ENCODE assay signal across 15 mouse cellular contexts in the genomic region with DNA sequence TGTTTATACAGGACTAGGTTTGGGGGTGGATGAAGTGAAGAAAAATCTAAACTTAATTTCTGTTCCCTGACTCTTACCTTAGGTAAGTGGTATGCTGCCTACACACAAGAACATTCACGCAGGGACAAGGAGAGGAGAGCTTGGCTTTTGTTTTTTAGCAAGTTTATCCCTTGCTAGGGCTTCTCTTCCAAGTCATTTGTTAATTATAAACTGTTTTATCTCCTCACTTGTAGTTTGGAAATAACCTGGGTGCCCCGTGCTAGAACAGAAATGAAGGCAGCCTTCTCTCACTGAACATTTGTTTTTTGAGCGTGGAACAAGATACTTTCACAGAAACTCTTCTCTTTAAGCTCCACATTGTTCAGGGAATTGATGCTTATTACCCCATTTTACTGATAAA. TPM values are rescaled to one million over a fixed set of nuclear protein-coding genes. Genes with fewer than 3 reads are reported as not detected.
"Had no signal": no experiment of that assay in that cellular context is flagged by ENCODE, and none has a peak within 500 bp of the region (broad histone marks: within the 10 kb centered on the region; RNA-seq: fewer than 3 reads in every experiment).

No protein-coding gene starts in this region.

- DNase-seq: liver; liver, embryonic 13.5 days; liver, postnatal 0 days; lung, postnatal 14 days; thymus, postnatal 36 days had no signal

- H3K27ac ChIP-seq: layer of hippocampus, adult 2 months; limb, embryonic 12.5 days; liver, embryonic 13.5 days; lung, embryonic 15.5 days; macrophage; midbrain, embryonic 15.5 days; neural tube, embryonic 12.5 days had no signal

- H3K36me3 ChIP-seq: limb, embryonic 12.5 days; liver, embryonic 13.5 days; lung, embryonic 15.5 days; midbrain, embryonic 15.5 days; neural tube, embryonic 12.5 days had no signal

- H3K4me2 ChIP-seq: limb, embryonic 12.5 days; liver, embryonic 13.5 days; lung, embryonic 15.5 days; midbrain, embryonic 11.5 days; midbrain, embryonic 15.5 days; neural tube, embryonic 12.5 days had no signal

- H3K9me3 ChIP-seq: limb, embryonic 12.5 days; liver, embryonic 13.5 days; lung, embryonic 15.5 days; megakaryocyte, embryonic 14.5 days; midbrain, embryonic 15.5 days; neural tube, embryonic 12.5 days had no signal

- ATAC-seq: inflammation-experienced regulatory T-cells, adult 6 months; liver, postnatal 0 days; midbrain, embryonic 15.5 days had no signal

- H3K27me3 ChIP-seq: limb, embryonic 12.5 days; liver, embryonic 13.5 days; lung, embryonic 15.5 days; megakaryocyte, embryonic 14.5 days; midbrain, embryonic 15.5 days; neural tube, embryonic 12.5 days had no signal

- H3K4me3 ChIP-seq: layer of hippocampus, adult 2 months; limb, embryonic 12.5 days; liver, embryonic 13.5 days; lung, embryonic 15.5 days; megakaryocyte, embryonic 14.5 days; midbrain, embryonic 15.5 days; neural tube, embryonic 12.5 days had no signal

- H3K9ac ChIP-seq: limb, embryonic 12.5 days; liver, embryonic 13.5 days; liver, postnatal 0 days; lung, embryonic 15.5 days; midbrain, embryonic 15.5 days; neural tube, embryonic 12.5 days had no signal

- H3K4me1 ChIP-seq: limb, embryonic 12.5 days; liver, embryonic 13.5 days; lung, embryonic 15.5 days; megakaryocyte, embryonic 14.5 days; midbrain, embryonic 15.5 days; neural tube, embryonic 12.5 days had no signal

RNA-seq across cellular contexts. Expression of gene Cckar, which starts 53.8 kb away (rescaled TPM):
- polyA plus RNA-seq: inflammation-experienced regulatory T-cells, adult 6 months; limb, embryonic 12.5 days; macrophage; thymus, postnatal 0 days had no signal
